Mouse (Mus musculus) adrenal gland, adult 8-10 months (tissue): Measurements from ENCODE around the gene Prkar1a. TPM values are rescaled to one million over a fixed set of nuclear protein-coding genes. Genes with fewer than 3 reads are reported as not detected.

Experiments used
- DNase-seq: peaks from one replicate; pipeline ENCODE4 v3.0.0; 2022
- total RNA-seq, 4 experiments: library from RNA; stranded (reverse); gene quantifications; 2 replicates each; pipeline ENCODE4 v1.2.4; 2022

Prkar1a gene
- total RNA-seq, 4 experiments from 2014 or later = 388 to 483 (median 411) TPM

DNA sequence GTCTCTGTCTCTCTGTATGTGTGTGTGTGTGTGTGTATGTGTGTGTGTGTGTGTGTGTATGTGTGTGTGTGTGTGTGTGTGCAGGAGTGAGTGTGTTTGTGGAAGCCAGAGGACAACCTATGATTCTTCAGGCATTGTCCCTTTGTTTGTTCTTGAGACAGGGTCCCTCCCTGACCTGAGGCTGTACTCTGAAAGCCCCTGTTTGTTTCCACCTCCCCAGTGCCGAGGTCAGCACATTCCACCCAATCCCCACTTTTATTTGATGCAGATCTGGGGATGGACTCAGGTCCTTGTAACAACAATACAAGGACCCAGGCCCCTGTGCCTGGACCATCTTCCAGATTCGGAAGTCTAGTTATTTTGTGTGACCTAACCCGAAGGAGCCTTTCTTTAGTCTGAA lies 58.2 kb downstream of the Prkar1a start:
- no peak for DNase-seq

DNA sequence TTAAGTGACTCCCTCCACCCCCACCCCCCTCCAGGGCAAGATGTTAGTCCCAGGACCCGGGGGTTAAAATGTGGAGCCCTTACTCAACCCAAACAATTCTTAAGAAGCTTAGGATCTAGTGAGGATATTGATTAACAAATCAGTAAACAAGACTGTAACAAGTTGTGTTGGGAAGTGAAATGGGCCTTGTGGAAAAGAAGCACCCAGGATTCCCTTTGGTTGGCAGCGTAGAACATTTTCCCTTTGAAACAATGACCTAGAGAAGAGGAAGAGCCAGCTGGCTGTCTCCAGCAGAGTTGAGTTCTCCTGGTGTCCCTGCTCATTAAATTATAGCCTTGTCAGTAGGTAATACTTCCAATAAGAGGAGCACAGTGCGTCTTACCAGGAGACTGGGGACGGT lies 59.6 kb downstream of the Prkar1a start:
- DNase-seq = no peak

DNA sequence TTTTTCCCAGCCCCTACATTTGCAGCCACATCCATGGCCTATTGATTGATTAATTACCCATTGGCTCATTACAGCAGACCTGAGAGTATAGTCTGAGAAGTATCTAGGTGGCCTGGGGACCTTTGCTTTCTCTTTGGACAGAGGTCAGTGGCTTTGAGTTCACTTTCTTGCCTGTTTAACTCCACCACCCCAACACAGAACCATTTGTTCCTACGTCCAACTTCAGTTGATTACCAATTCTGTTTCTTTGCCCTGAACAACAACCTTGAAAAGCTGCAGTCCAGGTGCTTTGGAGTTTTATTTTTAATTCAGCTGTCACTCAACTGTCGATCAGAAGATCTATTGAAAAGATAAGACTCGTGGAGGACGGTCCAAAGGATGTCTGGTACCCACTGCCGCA lies 60.3 kb downstream of the Prkar1a start:
- no peak for DNase-seq

DNA sequence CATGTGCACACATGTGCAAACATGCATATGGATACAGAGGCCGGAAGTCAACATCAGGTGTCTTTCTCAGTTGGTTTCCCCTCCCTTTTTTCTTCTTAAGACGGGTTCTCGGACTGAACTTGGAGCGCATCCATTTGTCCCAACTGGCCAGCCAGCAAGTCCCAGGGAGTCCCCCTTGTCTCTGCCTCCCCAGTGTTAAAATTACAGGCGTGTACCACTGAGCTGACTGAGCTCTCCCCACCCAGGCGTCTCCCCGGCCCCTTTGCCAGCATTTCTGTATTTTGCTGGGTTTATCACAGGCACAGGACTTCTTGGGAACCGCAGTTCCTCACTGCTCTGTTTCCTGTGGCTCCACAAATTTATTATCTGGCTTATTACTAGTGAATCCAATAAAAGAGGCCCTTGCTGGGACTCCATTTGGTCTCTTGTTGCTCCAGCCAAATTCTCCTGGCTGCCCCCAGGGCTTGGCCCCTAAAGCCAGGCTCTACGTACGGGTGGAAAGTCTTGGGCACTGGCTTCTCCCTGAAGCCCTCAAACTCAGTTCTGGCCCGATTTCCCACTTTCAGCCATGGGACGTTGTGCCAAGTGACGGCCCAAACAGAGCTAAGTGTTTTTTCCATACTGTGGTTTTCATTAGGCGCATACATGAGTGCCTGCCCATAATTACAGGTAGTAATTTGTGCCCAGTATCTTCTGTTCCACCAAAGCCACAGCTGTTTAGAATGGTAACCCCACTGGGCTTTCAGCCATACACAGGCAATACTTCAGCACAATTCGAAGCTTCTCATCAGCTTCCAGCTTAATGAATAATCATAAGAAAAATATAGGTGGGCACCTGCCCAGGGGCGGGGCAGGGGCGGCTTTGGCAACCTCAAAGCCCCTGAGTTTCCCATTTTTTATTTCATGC lies 65.4 kb downstream of the Prkar1a start:
- DNase-seq = no peak

DNA sequence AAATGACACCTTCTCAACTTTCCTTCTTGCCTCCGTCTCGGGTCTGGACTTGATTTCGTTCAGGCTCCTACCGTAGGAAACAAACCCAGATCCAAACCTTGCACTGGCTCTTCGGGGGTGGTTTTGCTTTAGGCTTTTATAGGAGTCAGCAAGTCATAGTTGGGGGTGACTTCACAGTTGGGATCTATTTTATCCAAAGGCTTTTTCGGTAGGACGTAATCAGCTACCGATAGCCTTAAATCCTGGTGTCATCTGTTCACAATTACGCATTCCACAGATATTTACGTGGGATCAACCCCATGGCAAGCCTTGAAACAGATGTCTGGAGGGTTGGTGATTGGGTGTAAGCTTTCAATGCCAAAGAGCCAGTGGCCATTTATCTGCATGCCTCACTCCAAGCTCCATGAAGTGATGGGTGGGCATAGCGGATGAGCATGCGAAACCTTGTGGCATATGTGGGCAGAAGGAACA lies 66.1 kb downstream of the Prkar1a start:
- DNase-seq = no peak

DNA sequence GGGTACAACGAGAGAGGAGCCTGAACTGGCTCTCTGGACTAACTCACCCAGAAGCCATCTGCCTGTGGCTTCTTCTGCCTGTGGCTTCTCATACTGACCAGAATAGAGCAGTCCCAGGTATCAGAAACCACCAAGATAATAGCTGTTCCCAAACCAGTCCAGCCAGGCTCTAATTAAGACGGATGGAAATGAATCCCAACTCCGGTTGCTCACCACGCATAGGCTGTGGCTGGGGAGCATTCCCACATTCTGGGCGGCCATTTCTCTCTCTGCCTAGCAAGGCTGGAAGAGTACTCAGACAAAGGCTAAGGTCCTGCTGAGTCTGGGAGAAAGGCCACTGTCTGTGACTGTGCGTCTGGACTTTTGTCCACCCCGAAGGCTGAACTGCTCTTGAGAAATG lies 67.8 kb downstream of the Prkar1a start:
- no peak for DNase-seq

DNA sequence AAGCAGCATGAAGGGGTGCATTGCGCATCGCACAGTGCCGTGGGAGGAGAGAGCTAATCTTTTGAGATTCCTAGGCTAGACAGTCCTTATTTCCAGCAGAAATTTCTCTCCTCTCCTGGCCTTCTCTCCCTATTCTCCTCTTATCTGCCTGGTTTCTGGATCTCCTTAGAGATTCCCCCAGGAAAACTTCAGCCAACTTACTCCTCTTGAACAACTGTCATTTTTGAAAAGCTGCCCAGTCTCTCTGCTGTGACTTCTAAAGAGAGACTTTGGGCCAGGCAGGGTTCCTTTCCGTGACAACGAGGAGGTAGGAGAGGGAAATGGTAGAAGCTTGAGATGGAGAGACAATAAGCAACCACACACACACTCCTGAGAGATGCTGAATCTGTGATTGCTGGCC lies 68.2 kb downstream of the Prkar1a start:
- DNase-seq = no peak

DNA sequence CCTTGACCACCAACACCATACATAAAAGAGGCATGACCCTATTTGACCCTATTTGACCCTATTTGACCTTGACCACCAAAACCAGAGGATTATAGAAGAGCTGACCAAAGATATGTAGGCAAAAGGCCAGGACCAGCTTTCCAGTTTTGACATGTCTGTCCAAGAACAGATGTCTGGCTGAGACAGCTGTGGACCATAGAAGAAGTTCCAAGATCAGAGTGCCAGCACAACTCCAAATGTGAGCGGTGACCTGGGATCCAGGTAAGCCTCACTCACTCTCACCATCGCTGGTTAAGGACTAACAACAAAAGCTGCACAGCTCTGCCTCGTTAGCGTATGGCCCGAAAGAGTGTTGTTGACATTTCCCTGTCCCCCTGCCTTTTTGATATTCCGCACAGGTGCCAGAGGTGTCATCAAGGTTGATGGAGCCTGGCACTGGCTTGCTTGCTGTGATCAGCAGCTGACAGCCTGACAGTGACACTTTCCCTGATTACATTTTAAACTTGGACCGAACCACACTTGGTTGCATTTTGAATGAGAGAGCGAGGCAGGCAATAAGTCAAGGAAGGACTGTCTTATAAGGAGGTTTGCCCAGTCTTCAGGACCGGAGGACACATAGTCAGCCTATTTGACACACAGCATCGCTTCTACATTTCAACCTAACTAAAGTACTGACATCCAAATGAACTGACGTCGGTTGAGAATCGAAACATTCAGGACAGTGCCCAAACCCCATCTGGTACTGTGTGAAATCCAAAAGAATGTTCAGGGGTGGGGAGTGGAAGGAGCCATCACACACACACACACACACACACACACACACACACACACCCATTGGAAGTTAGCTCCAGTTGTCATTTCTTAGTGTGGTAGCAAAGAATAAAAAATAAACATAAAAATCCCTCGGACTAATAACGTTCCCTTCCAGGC lies 69.0 kb downstream of the Prkar1a start:
- no peak for DNase-seq

Other genes with a start within 250 kb of the Prkar1a start
- gene 9930022D16Rik, start 235.5 kb upstream of the Prkar1a start, total RNA-seq = not detected
- 10 to 100 TPM; 42.2 to 58.0 (median 49.0) TPM for gene Amz2, start 223.5 kb upstream of the Prkar1a start, total RNA-seq
- gene Arsg, start 176.0 kb upstream of the Prkar1a start, total RNA-seq = 10 to 100 TPM in 2 of 4 experiments, 1 to 10 TPM in 2; 5.8 to 18.1 (median 11.7) TPM
- gene Slc16a6, start 175.8 kb upstream of the Prkar1a start, total RNA-seq = 1 to 10 TPM in 2 of 4 experiments, under 1 TPM in 2; 0.41 to 3.0 (median 1.3) TPM
- 10 to 100 TPM; 32.2 to 43.7 (median 40.0) TPM for gene Wipi1, start 37.4 kb upstream of the Prkar1a start, total RNA-seq
- gene Fam20a, start 72.9 kb downstream of the Prkar1a start, total RNA-seq = 1 to 10 TPM; 2.6 to 5.2 (median 3.7) TPM
- gene 1700012B07Rik, start 178.6 kb downstream of the Prkar1a start, total RNA-seq = not detected